Mouse (Mus musculus) liver, embryonic 13.5 days (tissue): ENCODE data around the gene Cass4. TPM values are rescaled to one million over a fixed set of nuclear protein-coding genes. Genes with fewer than 3 reads are reported as not detected.

Source experiments
- ATAC-seq: fragments of 200-750 bp; cut with Nextera tagmentation; 2 replicates; pipeline ENCODE4 v1.8.0; 2017; ENCODE audit warnings: low read depth, mild to moderate bottlenecking, moderate number of reproducible peaks, moderate library complexity
- DNase-seq: peaks from one replicate; pipeline ENCODE4 v3.0.0; 2022
- H3K27ac ChIP-seq: fragments of 300-500 bp; sonication (generic); 2 replicates; pipeline ENCODE4 v1.5.1; 2015; ENCODE audit warnings: moderate library complexity, mild to moderate bottlenecking, inconsistent platforms
- H3K27me3 ChIP-seq: fragments of 300-500 bp; sonication (generic); 2 replicates; pipeline ENCODE4 v1.6.1; 2015; ENCODE audit warnings: mild to moderate bottlenecking, inconsistent platforms
- H3K36me3 ChIP-seq: fragments of 300-500 bp; sonication (generic); 2 replicates; pipeline ENCODE4 v1.6.1; 2015; ENCODE audit warnings: mild to moderate bottlenecking, inconsistent platforms
- H3K4me1 ChIP-seq: fragments of 300-500 bp; sonication (generic); replicated peaks from 2 replicates; pipeline ENCODE4 v1.6.1; 2015; ENCODE audit warnings: inconsistent platforms
- H3K4me2 ChIP-seq: fragments of 300-500 bp; sonication (generic); 2 replicates; pipeline ENCODE4 v1.6.1; 2015; ENCODE audit warnings: inconsistent platforms, mild to moderate bottlenecking, moderate library complexity
- H3K4me3 ChIP-seq: fragments of 300-500 bp; sonication (generic); replicated peaks from 2 replicates; pipeline ENCODE4 v1.5.1; 2015; ENCODE audit warnings: mild to moderate bottlenecking, inconsistent platforms
- H3K9ac ChIP-seq: fragments of 300-500 bp; sonication (generic); 2 replicates; pipeline ENCODE4 v1.6.1; 2015; ENCODE audit warnings: mild to moderate bottlenecking, inconsistent platforms
- H3K9me3 ChIP-seq: fragments of 300-500 bp; sonication (generic); replicated peaks from 2 replicates; pipeline ENCODE4 v1.6.1; 2016; ENCODE audit warnings: inconsistent platforms
- WGBS: fragments of 180-500 bp; shearing (Covaris S2); methylation state at CpG from one replicate; pipeline ENCODE4 v1.1.7; 2015; ENCODE audit not compliant: insufficient replicate concordance; 5-methylcytosine and 5-hydroxymethylcytosine counted together
- polyA plus RNA-seq: library from polyadenylated mRNA; unstranded; fragments of >200 nt; fragmentation: Nextera tagmentation; extraction: Ambion mirVana; gene quantifications from 2 replicates; pipeline ENCODE4 v1.2.1, GENCODE M21; 2015

Gene Cass4
- polyA plus RNA-seq, 1 experiment from 2014 or later, result 0.61 TPM

GRCm38 (mm10) chr2:172355833-172356232 lies 37.8 kb upstream of the Cass4 start:
- peaks cover 98% of the 10 kb centered on the region for H3K36me3 ChIP-seq
- H3K9ac ChIP-seq, result no peak overlapping the region
- no peaks in the 10 kb centered on the region for H3K9me3 ChIP-seq
- H3K4me3 ChIP-seq, result no peak overlapping the region
- no peak overlapping the region for H3K4me2 ChIP-seq
- ATAC-seq, result peak; percentile 16; the same call in 1 of the 2 replicates
- DNase-seq, result no peak
- WGBS, result 85% methylated on average over 5 of the region's 5 CpGs
- no peaks in the 10 kb centered on the region for H3K27me3 ChIP-seq
- H3K4me1 ChIP-seq, result peaks cover 26% of the 10 kb centered on the region
- H3K27ac ChIP-seq, result peak overlapping the region; percentile 51

DNA sequence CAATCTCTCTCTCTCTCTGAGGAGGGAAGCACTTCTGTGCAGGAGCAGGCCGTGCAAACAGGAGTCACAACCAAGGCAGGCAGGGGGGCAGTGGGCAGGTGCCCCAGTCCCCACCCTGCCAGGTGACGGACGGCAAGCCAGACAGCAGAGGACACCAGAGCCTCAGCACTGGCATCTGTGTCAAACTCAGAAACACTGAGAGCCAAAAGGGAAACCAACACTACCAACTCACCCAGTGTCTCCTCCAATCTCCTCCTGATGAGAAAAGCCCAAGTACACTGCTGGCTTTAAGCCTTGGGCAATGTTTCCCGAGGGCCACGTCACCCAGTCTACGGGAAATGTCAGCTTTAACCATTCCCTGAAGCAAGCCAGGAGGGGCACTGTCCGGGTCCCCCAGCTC lies 30.4 kb upstream of the Cass4 start:
- ATAC-seq, result no peak
- peaks cover 100% of the 10 kb centered on the region for H3K36me3 ChIP-seq
- no peak overlapping the region for H3K4me2 ChIP-seq
- H3K27me3 ChIP-seq, result no peaks in the 10 kb centered on the region
- H3K9ac ChIP-seq, result no peak overlapping the region
- no peak overlapping the region for H3K27ac ChIP-seq
- DNase-seq, result no peak
- peaks cover 53% of the 10 kb centered on the region for H3K4me1 ChIP-seq
- H3K4me3 ChIP-seq, result no peak overlapping the region
- H3K9me3 ChIP-seq, result no peaks in the 10 kb centered on the region
- 87% methylated on average over 7 of the region's 7 CpGs for WGBS

DNA sequence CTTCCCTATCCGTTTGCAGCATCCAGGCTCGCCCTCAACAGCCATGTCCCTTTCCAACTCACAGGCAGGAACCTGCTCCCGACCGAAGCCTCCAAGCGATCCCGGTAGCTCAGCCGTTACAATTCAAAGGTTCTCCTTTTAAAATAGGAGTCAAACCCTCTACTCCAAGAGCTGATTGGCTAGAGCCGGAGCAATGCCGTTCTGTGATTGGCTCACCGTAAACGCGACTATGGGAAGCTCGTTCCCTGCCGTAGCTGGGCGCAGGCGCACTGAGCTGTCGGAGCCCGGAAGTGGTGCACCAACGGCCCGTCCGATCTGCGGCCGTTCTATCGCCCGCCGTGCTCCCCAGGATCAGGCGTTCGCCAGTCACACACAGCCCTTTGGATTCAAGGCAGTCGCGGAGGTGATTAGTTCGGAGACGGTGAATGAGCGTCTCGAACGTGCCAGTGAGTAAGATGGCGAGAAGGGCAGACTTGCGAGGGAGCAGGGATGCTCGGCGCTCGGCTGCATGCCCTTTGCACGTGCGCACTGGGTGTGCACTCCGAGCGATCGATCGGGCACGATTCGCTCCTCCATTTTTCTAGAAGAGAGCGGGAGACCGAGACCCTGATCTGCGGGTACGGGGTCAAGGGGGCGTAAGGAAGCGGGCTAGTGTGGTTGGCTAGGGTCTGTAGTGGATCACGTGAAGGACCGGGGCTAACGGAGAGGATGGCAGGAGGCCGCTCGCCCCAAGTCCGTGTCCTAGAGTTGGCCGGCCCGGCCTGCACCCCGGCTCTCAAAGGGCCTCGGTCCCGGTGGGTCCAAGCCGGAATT lies 23.0 kb upstream of the Cass4 start, which contains the start of the genes Aurka and Cstf1:
Gene Aurka, minus strand, starts transcription at position 125 of the 813 bp plus-strand sequence.
Gene Cstf1, plus strand, starts transcription at position 271 of the 813 bp plus-strand sequence.
- Histone ChIP-seq H3K9ac (peak within 1 kb of the TSS; percentile 93), H3K9me3 (no peaks in the 10 kb centered on the region), H3K4me2 (peak within 1 kb of the TSS; percentile 88), H3K36me3 (peaks cover 69% of the 10 kb centered on the region), H3K4me3 (peak within 1 kb of the TSS; percentile 85), H3K27ac (peak within 1 kb of the TSS; percentile 81), H3K27me3 (no peaks in the 10 kb centered on the region), H3K4me1 (peaks cover 53% of the 10 kb centered on the region)
- peak; percentile 93 for DNase-seq
- WGBS, result under 1% methylated on average over 66 of the region's 66 CpGs
- ATAC-seq, result peak; percentile 96

GRCm38 (mm10) chr2:172371258-172371657 lies 22.3 kb upstream of the Cass4 start:
- WGBS, result 1% methylated on average over 11 of the region's 11 CpGs
- Histone ChIP-seq H3K27ac (peak overlapping the region; percentile 75), H3K36me3 (peaks cover 69% of the 10 kb centered on the region), H3K4me1 (peaks cover 53% of the 10 kb centered on the region), H3K27me3 (no peaks in the 10 kb centered on the region), H3K4me3 (peak overlapping the region; percentile 85), H3K9me3 (no peaks in the 10 kb centered on the region), H3K9ac (peak overlapping the region; percentile 93), H3K4me2 (peak overlapping the region; percentile 88)
- ATAC-seq, result no peak
- no peak for DNase-seq

- H3K36me3 ChIP-seq, result peaks cover 93% of the 10 kb centered on the region
- 88% methylated on average over 4 of the region's 4 CpGs for WGBS
- ATAC-seq (no peak), DNase-seq (no peak)
- H3K9me3 ChIP-seq, result no peaks in the 10 kb centered on the region
- H3K4me2 ChIP-seq, result no peak overlapping the region
- H3K4me1 ChIP-seq, result peaks cover 18% of the 10 kb centered on the region
- no peak overlapping the region for H3K27ac ChIP-seq
- no peak overlapping the region for H3K4me3 ChIP-seq
- no peak overlapping the region for H3K9ac ChIP-seq
- H3K27me3 ChIP-seq, result no peaks in the 10 kb centered on the region
Observed at GRCm38 (mm10) chr2:172376551-172376950, 17.0 kb upstream of the Cass4 start.

DNA sequence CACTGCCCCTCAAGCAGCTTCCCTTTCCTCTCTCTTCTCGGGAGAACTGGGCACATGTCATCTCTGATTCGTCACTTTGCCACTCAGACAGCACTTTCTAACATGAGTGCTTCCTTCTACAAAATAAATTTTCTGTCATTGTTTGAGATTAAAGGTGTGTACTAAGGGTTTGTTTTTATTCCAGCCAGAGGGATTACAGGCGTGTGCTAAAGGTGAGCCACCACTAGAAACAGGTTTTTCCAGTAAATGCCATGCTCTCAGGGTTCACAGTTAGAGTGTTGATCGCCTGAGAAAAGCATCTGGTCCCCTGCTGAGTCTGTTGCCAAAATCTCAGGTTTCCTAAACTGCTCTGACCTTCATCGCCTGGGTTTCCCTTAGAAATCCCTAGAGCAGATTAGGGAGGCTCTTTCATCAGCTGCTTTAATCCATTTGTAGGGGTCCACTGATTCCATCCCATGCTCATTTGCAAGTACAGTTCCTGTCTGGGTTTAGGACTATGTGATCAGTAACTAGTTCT lies 16.5 kb upstream of the Cass4 start:
- no peaks in the 10 kb centered on the region for H3K9me3 ChIP-seq
- H3K9ac ChIP-seq, result no peak overlapping the region
- no peak overlapping the region for H3K27ac ChIP-seq
- H3K27me3 ChIP-seq, result no peaks in the 10 kb centered on the region
- 65% methylated on average over 5 of the region's 5 CpGs for WGBS
- H3K4me2 ChIP-seq, result no peak overlapping the region
- H3K4me1 ChIP-seq, result peaks cover 13% of the 10 kb centered on the region
- H3K36me3 ChIP-seq, result peaks cover 98% of the 10 kb centered on the region
- no peak overlapping the region for H3K4me3 ChIP-seq
- no peak for DNase-seq
- no peak for ATAC-seq

DNA sequence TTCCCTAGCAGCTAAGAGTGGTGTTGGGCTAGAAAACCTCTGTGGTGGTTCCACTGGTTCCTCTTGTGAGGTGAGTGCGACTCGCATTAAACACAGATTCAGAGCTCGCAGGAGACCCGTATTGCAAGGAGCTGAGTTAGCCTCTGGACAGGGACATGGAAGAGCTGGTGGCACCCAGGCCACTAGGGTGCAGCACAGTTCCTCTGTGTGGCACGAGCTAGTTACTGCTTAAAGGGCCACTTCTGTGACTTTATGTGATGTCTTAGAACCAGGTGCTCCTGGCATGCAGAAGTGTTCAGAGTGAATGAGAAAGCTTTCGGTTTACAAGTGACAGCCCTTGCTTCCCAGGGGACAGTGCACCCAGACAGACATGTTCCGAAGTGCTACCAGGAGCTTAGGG lies 15.3 kb upstream of the Cass4 start:
- Histone ChIP-seq H3K4me2 (no peak overlapping the region), H3K4me3 (no peak overlapping the region), H3K36me3 (peaks cover 98% of the 10 kb centered on the region), H3K9me3 (no peaks in the 10 kb centered on the region), H3K27me3 (no peaks in the 10 kb centered on the region), H3K9ac (no peak overlapping the region), H3K27ac (no peak overlapping the region), H3K4me1 (no peaks in the 10 kb centered on the region)
- DNase-seq (no peak), ATAC-seq (no peak)
- 74% methylated on average over 7 of the region's 7 CpGs for WGBS

GRCm38 (mm10) chr2:172380513-172380912 lies 13.1 kb upstream of the Cass4 start:
- DNase-seq, result no peak
- no peak overlapping the region for H3K4me2 ChIP-seq
- no peak overlapping the region for H3K27ac ChIP-seq
- no peaks in the 10 kb centered on the region for H3K4me1 ChIP-seq
- WGBS, result 93% methylated on average over 17 of the region's 17 CpGs
- H3K27me3 ChIP-seq, result no peaks in the 10 kb centered on the region
- H3K36me3 ChIP-seq, result peaks cover 78% of the 10 kb centered on the region
- H3K9ac ChIP-seq, result no peak overlapping the region
- no peak for ATAC-seq
- no peak overlapping the region for H3K4me3 ChIP-seq
- no peaks in the 10 kb centered on the region for H3K9me3 ChIP-seq

DNA sequence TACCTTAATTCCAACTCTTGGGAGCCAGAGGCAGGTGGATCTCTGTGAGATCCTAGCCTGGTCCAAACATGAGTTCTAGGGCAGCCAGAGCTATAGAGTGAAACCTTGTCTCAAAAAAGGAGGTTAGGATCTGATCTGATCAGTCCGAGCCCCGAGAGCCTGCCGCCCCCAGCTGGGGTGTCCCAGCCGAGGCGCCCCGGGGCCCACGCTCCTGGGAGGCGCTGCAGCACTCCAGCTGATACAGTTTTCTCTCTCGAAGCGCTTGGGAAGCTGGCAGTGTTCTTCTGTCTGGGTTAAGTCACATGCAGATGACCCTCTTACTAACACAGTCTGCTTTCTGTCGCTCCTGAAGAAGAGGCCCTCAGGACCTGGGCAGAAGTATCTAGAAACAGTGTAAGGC lies 12.3 kb upstream of the Cass4 start:
- DNase-seq (no peak), ATAC-seq (no peak)
- 88% methylated on average over 11 of the region's 11 CpGs for WGBS
- Histone ChIP-seq H3K27ac (no peak overlapping the region), H3K4me2 (no peak overlapping the region), H3K27me3 (no peaks in the 10 kb centered on the region), H3K9ac (no peak overlapping the region), H3K4me1 (no peaks in the 10 kb centered on the region), H3K4me3 (no peak overlapping the region), H3K36me3 (peaks cover 70% of the 10 kb centered on the region), H3K9me3 (no peaks in the 10 kb centered on the region)

DNA sequence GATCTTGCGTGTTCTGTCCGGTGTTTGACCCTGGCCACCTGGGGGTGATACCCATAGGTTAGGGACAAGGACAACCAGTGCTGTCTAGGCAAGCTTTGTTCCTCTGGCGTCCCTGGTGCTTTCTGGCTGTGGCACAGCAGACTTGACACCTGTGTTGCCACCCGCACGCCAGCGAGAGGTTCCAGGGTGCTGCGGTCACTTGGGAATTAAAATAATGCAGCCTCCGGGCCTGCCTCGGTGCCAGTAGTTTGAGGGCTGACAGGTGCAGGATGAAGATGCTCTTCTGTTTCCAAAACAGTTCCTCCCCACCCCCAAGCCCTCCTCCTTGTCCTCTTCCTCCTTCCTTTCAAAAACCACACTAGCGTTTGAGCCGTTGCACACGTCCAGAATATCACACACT lies 11.7 kb upstream of the Cass4 start:
- Histone ChIP-seq H3K9me3 (no peaks in the 10 kb centered on the region), H3K4me2 (no peak overlapping the region), H3K4me1 (no peaks in the 10 kb centered on the region), H3K27ac (no peak overlapping the region), H3K9ac (no peak overlapping the region), H3K36me3 (peaks cover 64% of the 10 kb centered on the region), H3K27me3 (no peaks in the 10 kb centered on the region), H3K4me3 (no peak overlapping the region)
- ATAC-seq (no peak), DNase-seq (no peak)
- WGBS, result 76% methylated on average over 12 of the region's 12 CpGs

- ATAC-seq, result no peak
Observed at GRCm38 (mm10) chr2:172384715-172385114, 8.9 kb upstream of the Cass4 start.

GRCm38 (mm10) chr2:172390341-172390740 lies 3.3 kb upstream of the Cass4 start:
- H3K4me3 ChIP-seq, result no peak overlapping the region
- H3K36me3 ChIP-seq, result no peaks in the 10 kb centered on the region
- no peaks in the 10 kb centered on the region for H3K27me3 ChIP-seq
- no peaks in the 10 kb centered on the region for H3K9me3 ChIP-seq
- peaks cover 11% of the 10 kb centered on the region for H3K4me1 ChIP-seq
- no peak for DNase-seq
- no peak for ATAC-seq
- WGBS, result 36% methylated on average over 6 of the region's 6 CpGs
- H3K4me2 ChIP-seq, result no peak overlapping the region
- no peak overlapping the region for H3K27ac ChIP-seq
- H3K9ac ChIP-seq, result no peak overlapping the region

More at GRCm38 (mm10) chr2:172384715-172385114, 8.9 kb upstream of the Cass4 start:
- H3K27me3 ChIP-seq, result no peaks in the 10 kb centered on the region
- DNase-seq, result no peak
- H3K4me3 ChIP-seq, result no peak overlapping the region
- no peak overlapping the region for H3K27ac ChIP-seq
- H3K9ac ChIP-seq, result no peak overlapping the region
- 79% methylated on average over 3 of the region's 3 CpGs for WGBS
- H3K4me2 ChIP-seq, result no peak overlapping the region
- peaks cover 36% of the 10 kb centered on the region for H3K36me3 ChIP-seq
- no peaks in the 10 kb centered on the region for H3K4me1 ChIP-seq
- no peaks in the 10 kb centered on the region for H3K9me3 ChIP-seq
